Mouse (Mus musculus) megakaryocyte, embryonic 14.5 days (primary cell): ENCODE data around the gene Hsd11b2.

Experiments used
- FLI1 ChIP-seq: IDR thresholded peaks from 2 replicates; pipeline ENCODE4 v1.6.1; 2012; ENCODE audit warnings: low read length, inconsistent platforms, mixed read lengths
- GATA1 ChIP-seq: IDR thresholded peaks from 3 replicates; pipeline ENCODE4 v1.6.1; 2012; ENCODE audit warnings: mixed read lengths, low read length, inconsistent platforms, borderline replicate concordance

GRCm38 (mm10) chr8:105472414-105472932 is 46.1 kb upstream of the Hsd11b2 start:
- TF ChIP-seq GATA1 (no peak), FLI1 (no peak)
